Mouse (Mus musculus): ENCODE data around the gene Tnfrsf4.

DNA sequence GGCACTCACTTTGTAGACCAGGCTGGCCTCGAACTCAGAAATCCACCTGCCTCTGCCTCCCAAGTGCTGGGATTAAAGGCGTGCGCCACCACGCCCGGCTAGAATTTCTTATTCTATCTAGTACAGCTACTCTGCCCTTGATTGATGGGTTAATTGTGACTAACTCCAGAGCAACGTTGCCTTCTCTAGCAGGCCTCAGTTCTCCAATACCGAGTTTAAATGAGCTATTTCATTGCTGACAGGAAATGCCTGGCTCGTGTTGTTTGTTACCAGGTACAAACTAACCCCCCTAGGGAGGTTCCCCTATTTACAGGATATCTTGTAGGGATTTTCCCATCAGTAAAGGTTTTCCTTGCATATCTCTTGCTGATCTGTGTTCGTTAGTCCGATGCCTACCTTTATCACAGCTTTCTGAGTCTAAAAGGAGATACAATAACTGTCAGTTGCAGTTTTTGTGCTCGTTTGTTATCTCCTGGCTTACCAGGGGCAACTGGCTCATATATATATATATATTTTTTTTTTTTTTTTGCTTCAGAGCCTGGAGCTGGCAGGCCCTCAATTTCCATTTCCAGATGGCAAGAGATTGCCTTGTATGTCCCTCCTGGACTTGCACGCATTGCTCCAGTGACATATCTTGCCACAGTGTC, 32.1 kb upstream of the Tnfrsf4 start:
- TF ChIP-seq CTCF (IDR thresholded peaks at IDR 0.05; ENCODE audit: borderline replicate concordance, control insufficient read depth, extremely low read depth, insufficient read depth, low read length, poor library complexity) (no peak), POLR2A (IDR thresholded peaks at IDR 0.05; ENCODE audit: control insufficient read depth, extremely low read depth, insufficient read depth, low read length, poor library complexity) (no peak)

Measured in thymus, adult 2 months (tissue).